Mouse (Mus musculus) left cerebral cortex, adult 11 months (tissue): ENCODE results near the gene Ctsh.
"Not testable (repeated sequence)": the region's sequence is repeated elsewhere in the genome, so short reads cannot be mapped to it uniquely, and the experiment has no call there.

Experiments used
- DNase-seq: peaks from one replicate; pipeline ENCODE4 v3.0.0; 2022; ENCODE audit warnings: low spot score

Gene Ctsh

DNA sequence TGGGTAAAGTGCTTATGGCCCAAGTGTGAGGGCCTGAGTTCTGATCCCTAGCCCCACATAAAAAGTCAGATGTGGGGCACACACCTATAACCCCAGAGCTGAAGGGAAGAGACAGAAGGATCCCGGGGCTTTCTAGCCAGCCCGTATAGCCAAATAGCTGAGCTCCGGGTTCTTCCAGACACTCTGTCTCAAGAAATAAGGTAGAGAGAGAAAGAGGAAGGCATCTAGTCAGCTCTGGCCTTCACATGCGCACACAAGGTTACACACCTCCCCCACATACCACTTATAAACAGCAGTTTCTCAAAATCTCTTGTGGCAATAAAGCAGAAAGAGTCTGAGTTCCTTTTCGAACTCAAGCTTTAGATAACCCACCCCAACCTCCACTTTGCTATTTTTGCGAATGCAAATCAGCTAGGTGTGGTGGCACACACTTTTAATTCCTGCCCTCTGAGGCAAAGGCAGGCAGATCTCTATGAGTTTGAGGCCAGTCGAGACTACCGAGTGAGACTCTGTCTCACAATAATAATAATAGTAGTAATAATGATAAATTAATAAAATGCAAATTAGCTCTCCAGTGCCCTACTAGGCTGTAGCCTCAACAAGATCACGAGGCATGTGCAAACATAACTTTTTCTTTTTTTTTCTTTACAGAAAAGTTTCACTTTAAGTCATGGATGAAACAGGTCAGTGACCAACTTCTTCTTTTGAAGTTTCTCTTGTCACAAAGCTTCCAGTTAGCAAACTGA, 6.0 kb downstream of the Ctsh start:
- no peak for DNase-seq

- DNase-seq = no peak
Observed at GRCm38 (mm10) chr9:90060574-90060875, 6.6 kb downstream of the Ctsh start.

DNA sequence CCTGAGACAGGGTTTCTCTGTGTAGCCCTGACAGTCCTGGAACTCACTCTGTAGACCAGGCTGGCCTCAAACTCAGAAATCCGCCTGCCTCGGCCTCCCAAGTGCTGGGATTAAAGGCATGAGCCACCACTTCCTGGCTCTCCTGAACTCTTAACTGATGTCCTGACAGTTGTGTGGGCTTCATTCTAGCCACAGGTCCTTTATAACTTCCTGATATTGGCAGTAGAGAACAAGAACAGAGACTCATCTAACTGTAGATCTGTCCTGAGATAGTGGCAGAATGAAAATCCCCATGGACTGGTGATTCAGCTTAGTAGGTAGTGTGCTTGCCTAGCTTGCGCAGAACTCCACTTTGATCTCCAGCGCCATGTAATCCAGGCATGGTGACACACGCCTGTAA, 7.0 kb downstream of the Ctsh start:
- DNase-seq = not testable (repeated sequence)

DNA sequence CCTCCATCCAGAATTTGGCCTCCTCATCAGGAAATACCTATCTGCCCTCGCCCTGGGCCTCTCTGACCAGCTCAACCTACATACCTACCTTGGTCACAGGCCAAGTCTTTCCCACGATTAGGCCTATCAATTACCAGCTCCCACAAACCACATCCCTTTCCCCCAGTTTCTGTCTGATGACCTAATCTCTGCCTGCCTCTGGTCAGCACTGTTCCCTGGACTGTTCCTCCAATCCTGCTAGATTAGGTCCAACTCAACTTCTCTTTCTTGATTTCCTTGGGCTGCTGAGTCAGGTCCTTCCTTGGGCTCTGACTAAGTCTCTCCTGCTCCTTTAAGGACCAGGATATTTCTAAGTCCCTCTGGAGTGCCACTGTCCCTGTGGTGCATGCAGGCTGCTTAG, 13.4 kb downstream of the Ctsh start:
- DNase-seq = no peak

GRCm38 (mm10) chr9:90068786-90069185, 14.8 kb downstream of the Ctsh start:
- no peak for DNase-seq

DNA sequence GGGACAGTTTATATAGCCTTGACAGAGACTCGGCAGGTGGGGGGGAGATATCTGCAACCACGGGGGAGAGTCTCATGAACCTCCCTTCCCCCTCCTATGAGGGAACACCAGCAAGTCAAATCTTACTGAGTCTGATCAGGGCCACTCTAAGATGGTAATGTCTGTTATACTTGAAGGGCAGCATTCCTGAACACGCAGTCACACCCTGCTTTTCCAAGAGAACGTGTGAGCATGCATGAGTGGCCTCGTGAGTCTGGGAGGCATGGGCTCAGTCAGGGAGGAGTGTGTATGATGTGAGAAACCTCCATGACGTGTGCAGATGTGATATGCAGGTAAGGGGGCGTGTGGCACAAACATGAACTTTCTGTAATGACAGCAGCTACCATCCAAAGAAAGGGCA, 15.5 kb downstream of the Ctsh start:
- no peak for DNase-seq

DNA sequence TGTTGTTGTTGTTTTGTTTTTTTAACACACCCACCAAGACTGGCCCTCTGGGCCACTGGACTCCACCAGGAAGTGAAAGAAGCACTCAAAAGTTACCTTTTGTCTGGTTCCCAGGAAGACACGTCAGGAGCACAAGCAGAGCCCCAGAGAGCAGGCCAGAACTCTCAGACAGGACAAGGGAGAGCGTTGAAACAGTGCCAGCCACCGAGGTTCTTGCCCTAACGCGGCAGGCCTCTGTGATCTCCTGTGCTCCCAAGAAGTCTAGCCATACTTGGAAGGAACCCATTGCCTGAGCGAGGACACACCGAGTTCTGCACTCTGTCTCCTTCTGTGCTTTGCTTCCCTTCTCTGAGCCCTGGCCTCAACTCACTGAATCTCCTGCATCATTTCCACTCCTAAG, 16.2 kb downstream of the Ctsh start:
- DNase-seq = no peak

DNA sequence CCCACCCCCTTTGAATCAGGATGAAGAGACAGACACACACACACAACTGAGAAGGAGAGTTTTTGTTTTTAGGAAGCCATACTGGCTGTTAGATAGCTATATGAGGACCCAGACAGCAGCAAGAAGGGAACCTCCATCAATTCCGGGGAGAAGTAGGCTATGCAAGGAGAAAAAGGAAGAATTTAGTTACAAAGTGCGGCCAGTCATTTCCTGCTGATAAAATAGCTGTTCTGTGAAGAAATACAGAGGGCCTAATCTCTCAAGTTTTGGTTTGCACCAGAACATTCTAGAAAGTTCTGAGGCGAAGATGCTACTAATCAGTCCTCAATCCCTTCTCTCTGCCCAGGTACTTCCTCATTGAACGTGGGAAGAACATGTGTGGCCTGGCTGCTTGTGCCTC, 21.4 kb downstream of the Ctsh start:
- DNase-seq = no peak

DNA sequence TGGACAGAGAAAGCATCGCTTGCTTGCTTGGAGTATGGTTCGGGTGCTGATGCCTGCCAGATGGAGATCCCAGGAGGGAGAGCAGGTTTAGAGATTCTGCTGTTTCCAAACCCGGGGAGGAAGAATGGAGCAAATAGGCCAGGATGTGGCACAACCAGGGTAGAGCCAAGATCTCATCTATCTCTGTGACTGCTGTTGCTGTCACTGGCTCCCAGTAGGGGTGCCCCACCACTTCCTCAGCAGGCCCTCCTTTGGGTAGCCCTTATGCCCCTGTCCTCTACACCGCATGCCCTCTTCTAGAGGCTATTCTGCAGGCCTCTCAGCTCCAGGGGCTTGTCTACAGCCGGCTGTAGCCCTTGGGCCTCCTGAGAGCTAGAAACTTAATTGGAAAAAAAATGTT, 22.2 kb downstream of the Ctsh start:
- DNase-seq = no peak

- no peak for DNase-seq
Observed at GRCm38 (mm10) chr9:90076849-90077461, 23.0 kb downstream of the Ctsh start.

DNA sequence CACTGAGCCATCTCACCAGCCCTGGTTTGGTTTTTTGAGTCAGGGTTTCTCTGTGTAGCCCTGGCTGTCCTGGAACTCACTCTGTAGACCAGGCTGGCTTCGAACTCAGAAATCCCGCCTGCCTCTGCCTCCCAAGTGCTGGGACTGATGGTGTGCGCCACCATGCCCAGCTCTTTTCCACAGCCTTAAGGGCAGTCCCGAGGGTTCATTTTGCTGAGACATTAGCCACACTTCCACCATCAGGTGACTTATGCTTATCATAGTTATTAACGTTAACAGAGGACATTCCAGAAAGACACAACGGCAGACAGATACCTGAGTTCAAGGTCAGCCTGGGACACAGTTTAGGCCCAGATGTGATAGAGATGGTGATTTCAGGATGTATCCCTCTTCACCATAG, 28.0 kb downstream of the Ctsh start:
- not testable (repeated sequence) for DNase-seq

DNA sequence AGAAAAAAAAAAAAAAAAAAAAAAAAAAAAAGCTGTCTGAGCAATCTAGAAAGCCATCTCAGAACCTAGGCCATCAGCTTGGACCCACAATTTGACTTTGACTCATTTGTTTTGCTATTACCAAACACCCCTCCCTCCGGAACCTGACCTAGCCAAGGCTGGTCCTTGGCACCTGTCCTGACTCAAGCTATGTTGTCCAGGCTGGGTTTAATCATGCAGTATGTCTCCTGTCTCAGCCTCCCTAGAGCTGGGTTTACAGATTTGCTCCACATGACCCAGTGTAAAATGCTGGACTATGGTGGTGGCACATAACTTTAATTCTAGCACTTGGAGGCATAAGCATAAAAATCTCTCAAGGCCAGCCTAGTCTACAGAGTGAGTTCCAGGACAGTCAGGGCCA, 29.0 kb downstream of the Ctsh start:
- DNase-seq = no peak

DNA sequence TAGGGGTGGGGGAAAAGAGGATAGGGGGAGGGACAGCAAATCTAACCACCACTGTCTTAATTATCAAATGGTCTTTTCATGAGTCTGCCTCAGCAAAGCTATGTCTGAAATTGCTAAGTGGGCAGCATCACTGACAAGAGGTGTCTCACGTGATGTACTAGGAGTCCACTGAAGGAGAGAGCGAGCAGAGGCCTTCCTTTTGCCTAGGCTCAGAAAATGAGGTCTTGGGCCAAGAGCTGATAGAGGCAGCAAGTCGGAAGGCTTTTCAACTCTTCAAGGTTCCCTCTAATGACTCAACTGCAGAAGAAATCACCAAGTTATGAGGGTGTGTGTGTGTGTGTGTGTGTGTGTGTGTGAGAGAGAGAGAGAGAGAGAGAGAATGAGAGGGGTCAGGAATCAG, 30.2 kb downstream of the Ctsh start:
- DNase-seq = no peak

DNA sequence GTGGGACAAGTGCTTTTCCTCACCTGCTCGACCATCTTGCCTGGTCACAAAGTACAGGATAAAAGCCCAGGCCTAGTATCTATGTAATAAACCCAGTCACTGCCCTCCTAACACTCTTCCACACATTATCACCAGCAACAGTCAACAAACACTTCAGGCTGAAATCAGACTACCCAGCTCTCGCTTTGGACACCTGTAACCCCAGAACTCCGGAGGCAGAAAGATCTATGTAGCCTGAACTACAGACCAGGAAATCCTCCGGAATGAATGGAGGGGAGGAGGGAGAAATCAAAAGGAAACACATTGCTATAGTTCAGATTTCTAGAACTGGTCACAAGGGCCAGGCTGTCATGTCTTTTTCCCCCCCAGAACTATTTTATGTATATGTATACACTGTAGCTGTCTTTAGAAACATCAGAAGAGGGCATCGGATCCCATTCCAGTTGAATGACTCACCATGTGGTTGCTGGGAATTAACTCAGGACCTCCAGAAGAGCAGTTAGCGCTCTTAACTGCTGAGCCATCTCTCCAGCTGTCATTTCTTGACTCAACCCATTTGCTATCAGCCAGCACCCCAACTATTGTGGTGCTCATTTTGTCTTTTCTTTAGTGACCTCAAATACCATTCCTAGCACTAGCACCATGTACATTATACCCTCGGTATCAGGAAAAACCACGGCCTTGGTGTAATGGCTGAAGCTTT, 31.0 kb downstream of the Ctsh start:
- DNase-seq = no peak

DNA sequence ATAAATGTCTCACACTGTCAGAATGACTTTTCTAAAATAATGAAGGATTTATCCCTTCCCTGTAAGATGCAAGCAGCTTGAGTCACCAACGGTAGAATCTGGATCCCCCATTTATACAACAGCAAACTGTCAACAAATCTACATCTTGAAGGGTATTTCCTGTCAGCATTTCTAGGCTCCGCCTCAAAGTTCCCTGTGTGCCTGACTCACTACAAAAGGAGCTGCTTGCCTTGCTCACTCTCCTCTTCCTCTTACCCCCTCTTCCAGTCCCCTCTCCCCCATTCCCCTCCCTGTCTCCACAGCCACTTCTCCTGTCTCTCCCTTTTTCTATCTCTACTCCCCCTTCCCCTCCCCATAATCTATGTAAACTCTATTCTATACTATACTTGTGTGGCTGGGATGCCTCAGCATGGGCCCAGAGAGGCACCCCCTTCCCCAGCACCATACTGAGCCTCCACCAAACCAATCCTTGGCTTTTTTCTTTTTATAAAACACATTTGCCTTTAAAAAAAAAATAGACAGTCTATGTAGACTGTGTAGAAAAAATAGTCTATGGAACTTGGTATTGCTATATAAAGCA, 34.0 kb downstream of the Ctsh start:
- no peak for DNase-seq

- no peak for DNase-seq
Observed at GRCm38 (mm10) chr9:90089339-90090104, 35.6 kb downstream of the Ctsh start.

GRCm38 (mm10) chr9:90098934-90099333, 45.0 kb downstream of the Ctsh start:
- no peak for DNase-seq

DNA sequence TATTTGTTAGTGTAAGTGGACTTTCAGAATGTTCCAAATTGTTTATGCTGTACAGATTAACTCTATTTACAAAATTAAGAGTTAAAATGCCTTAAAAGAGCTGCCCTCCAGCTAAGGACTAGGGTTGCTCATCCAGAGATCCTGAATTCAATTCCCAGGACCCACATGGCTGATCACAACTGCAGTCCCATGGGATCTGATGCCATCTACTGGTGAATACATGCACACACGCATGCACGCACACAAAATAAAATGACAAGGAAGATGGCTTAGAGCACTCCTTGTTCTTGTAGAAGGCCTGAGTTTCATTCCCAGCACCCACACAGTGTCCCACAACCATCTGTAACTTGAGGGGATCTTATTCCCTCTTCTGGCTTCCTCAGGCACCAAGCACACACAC, 46.8 kb downstream of the Ctsh start:
- DNase-seq = no peak

- DNase-seq = no peak
Observed at GRCm38 (mm10) chr9:90105462-90105861, 51.5 kb downstream of the Ctsh start.

- no peak for DNase-seq
Observed at GRCm38 (mm10) chr9:90106915-90107314, 53.0 kb downstream of the Ctsh start.

DNA sequence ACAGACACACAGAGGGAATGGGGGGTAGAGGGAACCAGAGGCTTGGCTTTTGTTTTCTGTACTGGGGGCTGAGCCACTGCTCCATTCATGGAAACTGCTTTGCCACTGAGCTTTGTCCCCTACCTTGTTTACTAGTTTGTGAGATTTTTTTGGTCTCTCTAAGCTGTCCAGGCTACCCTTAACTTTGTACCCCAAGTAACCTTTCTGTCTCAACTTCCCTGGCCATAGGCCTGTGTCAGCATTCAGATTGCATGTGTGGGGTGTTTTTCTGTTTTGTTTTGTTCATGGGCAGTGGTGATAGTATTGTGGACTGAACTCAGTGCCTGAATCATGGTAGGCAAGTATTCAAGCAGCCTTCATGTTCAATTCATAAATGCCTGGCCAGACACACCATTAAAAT, 54.3 kb downstream of the Ctsh start:
- no peak for DNase-seq

GRCm38 (mm10) chr9:90109386-90109785, 55.4 kb downstream of the Ctsh start:
- no peak for DNase-seq

GRCm38 (mm10) chr9:90113151-90113550, 59.2 kb downstream of the Ctsh start:
- no peak for DNase-seq
